Mouse (Mus musculus): ENCODE measurements at regions not wholly inside any gene's neighbourhood (a gene's known extent, or its start where the extent isn't known, plus 50 kb on each side); places are given as distances from the start of the nearest gene placed in this dataset.

- DNase-seq (ENCODE audit: low spot score): peak; percentile 26
Measured at GRCm38 (mm10) chr12:6211266-6211665, 835.8 kb upstream of the Klhl29 start.

DNA sequence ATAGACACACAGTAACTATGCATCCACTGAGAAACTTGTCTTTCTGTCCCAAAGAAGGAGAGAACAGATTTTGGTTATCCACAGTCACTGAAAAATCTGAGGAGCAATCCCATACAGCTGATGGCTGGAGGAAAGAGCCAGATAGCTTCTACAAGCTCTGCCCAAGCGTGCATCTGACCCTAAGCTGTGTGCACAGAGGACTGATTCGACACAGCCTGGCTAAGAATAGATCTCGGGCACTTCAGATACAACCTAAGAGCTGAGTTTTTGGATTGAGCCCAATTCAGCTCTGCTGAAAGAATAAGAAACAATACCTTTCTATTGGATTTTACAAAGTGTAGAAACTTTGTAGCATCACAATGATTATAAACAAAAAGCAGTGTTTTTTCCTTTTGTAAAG is 813.8 kb upstream of the Klhl29 start:
- DNase-seq (ENCODE audit: low spot score): no peak

GRCm38 (mm10) chr12:6168795-6169194 is 793.3 kb upstream of the Klhl29 start:
- DNase-seq (ENCODE audit: low spot score): no peak

DNA sequence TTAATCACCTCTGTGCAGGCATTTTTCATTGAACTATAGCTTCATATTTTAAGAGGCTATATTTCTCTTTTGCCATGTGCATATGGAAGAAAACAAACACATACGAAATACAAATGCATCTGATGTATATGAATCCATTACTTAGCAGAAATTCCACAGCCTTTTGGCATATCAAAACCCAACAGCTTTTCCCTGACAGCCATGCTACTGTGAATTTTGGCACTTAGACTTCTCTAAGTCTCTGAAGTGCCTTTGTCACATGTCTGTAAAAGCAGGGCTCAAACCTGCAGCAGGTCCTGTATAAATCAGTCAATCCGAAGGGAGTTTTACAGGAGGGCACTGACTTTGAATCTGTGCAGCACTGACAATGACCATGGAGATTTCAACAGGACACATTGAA is 778.8 kb upstream of the Klhl29 start:
- DNase-seq (ENCODE audit: low spot score): no peak

- no peak for DNase-seq (ENCODE audit: low spot score)
Measured at GRCm38 (mm10) chr12:6151476-6151875, 776.0 kb upstream of the Klhl29 start.

DNA sequence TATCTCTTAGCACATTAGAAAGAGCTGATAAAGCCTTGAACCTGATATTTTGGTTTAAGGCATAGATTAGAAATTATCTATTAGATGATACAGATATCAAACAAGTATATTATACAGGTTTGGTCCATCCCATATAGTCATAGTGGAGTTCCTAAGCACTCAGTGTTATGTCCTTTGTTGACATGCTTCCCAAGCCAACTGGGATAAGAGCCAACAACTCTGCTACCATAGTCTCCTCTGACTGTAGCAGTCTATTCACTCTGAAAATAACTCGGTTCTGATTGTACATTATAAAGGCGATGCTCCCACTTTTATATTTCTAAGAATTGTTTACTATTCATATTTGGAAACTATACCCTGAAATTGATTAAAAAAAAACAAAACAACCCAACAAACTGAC is 757.0 kb upstream of the Klhl29 start:
- no peak for DNase-seq (ENCODE audit: low spot score)

DNA sequence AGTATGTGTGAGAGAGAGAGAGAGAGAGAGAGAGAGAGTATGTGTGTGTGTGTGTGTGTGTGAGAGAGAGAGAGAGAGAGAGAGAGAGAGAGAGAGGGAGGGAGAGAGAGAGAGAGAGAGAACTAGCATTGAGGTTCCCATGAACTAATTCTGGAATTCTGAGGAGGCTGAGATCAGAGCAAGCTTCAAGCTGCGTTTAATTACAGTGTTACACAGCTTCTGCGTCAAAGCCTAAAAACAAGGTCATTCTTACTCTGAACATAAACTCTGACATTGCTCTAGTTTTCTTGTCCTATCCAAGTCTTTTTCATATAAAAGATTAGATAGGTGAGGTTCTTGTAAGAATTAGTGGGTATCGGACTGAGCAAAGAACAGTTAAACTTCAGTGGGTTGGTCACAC is 744.1 kb upstream of the Klhl29 start:
- no peak for DNase-seq (ENCODE audit: low spot score)

DNA sequence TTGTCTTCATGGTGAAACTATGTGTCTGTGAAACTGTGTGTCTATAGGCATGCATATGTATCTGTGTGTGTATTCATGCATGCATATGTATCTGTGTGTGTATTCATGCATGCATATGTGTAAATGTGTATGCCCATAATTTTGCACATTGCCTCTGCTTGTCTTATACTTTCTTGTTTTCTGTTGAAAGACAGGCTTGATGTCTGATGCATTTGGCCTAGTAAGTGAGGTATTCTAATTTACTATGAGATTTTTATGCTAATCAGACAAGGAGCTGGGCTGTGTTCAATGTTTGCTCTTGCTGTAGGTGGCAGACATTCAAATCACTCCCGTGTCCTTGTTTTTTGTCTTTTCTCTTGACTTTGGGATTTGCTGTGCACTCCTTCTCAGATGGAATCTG is 739.8 kb upstream of the Klhl29 start:
- DNase-seq (ENCODE audit: low spot score): no peak

- DNase-seq (ENCODE audit: low spot score): no peak
Measured at GRCm38 (mm10) chr12:6097295-6097694, 721.8 kb upstream of the Klhl29 start.

GRCm38 (mm10) chr12:6087627-6088350 is 712.3 kb upstream of the Klhl29 start:
- no peak for DNase-seq (ENCODE audit: low spot score)

DNA sequence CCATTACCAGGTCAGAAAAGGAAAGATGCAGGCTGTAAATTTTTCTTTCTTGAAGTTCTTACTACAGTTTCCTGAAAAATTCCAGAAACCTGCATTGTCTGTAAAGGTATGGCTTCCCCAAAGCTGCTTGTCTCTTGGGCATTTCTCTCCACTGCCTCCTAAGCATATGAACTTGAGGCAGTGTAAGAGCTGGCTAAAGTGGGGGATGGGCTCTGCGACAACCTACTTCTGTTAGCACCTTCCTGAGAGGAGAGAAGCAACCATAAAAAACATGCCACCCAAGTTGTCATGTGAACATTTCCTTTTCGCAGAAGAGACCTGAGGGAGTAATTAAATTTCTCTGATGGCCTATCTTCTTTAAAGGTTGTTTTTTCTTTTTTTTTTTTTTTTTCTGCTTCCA is 711.6 kb upstream of the Klhl29 start:
- no peak for DNase-seq (ENCODE audit: low spot score)

DNA sequence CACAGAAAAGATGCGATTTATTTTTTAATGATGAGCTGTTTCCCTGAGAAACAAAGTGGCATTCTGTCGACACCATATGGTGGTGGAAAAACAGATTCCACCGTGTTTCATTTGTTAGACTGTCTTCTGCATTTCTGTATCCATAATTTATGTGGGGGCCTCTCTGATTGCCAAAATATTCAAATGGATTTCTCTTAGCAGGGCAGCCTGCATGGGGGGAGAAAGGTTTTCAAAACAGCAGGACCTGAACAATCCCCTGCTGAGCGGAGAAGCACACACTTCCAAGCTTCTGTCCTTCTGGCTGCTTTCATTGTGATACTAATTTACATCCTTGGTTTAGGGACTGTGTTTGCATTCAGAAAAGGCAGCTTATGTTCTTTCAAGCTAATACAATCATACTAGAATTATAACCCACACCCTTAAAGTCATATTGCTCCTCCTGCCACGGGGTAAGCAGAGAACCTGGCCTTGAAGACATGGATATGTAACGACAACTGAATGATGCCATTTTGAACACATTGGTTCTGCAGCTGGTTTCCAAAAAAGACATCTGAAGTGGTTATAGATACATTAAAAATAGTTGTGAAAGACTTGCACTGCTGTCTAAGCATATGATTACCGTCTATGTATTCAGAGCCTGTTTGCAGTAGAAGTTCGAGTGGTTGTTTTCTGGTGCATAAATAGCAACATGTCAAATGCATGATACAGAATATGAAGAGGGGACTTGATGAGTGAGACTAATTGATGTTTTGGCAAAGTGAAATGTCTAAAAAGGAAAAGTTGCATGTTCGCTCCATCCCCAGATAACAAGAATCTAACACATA is 671.6 kb upstream of the Klhl29 start:
- peak; percentile 68 for DNase-seq (ENCODE audit: low spot score)

DNA sequence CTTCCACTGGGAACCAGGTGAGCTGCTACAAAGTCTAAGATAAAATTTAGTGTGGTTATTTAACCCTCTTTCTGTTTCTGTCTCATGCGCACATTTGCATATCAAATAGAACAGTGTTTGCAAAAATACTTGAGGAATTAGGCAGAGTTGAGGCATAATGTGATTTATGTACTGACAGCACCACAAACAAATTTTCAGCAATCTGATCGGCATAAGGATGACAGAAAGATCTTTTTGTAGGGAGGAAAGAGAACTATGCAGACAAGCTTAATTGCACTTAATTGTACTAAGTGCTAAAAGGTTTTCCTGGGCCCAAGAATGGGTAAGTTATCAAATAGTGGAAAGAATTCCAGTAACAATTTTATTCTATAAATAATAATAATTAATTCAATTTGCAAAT is 670.6 kb upstream of the Klhl29 start:
- DNase-seq (ENCODE audit: low spot score): no peak

- DNase-seq (ENCODE audit: low spot score): no peak
Measured at GRCm38 (mm10) chr12:6042326-6042725, 666.8 kb upstream of the Klhl29 start.

DNA sequence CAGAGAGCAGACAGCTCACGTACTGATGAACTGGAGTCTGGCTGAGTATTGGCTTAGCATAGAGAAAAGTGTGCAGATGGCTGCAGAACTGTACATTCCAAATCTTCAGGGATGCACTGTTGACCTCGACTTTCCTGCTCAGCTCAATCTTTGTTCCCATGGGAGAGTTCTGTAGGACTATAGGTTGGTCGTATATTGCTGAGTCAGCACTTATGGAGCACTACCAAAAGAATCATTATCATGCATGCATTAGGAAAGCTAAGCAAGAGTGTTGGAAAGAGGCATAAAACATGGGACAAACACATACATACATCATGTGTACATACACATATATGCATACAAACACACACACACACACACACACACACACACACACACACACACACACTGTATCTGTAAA is 648.6 kb upstream of the Klhl29 start:
- DNase-seq (ENCODE audit: low spot score): no peak

DNA sequence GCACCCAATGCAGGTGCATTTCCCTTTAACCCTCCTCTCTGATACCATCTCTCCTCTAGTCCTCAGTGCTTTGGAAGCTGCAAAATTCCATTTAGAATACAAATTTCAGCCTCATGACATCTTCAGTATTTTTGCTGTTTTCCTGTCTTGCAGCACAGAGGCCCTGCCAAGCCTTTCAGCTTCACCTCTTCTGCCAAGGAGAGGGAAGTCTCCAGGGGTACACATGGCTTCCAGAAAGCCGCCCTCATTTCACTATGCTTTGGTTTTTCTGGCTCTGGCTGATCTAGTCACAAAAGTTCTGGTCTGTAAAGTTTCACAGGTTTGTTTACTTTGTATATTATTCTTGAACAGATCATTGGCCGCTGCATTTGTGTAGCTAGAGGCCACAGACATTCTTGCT is 647.0 kb upstream of the Klhl29 start:
- no peak for DNase-seq (ENCODE audit: low spot score)

GRCm38 (mm10) chr12:6000961-6001360 is 625.5 kb upstream of the Klhl29 start:
- DNase-seq (ENCODE audit: low spot score): peak; percentile 16

- DNase-seq (ENCODE audit: low spot score): no peak
Measured at GRCm38 (mm10) chr12:5997366-5997765, 621.9 kb upstream of the Klhl29 start.

DNA sequence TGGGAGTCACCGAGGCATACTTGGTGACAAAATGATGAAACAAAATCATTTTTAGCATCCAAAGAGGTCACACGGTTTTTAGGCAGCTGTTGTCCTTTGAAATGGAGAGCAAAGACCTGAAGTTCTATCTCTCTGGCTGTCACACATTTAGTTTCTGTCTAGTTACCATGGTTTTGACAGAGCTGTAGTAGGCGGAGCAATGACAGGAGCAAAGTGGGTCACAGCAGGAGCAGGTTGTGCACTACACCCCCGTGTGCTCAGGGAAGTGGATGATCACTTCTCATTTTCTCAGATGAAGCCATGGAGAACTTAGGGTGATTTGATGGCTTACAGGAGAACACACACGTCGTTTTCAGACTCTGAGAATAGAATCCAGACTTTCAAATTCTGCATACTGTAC is 621.2 kb upstream of the Klhl29 start:
- no peak for DNase-seq (ENCODE audit: low spot score)

DNA sequence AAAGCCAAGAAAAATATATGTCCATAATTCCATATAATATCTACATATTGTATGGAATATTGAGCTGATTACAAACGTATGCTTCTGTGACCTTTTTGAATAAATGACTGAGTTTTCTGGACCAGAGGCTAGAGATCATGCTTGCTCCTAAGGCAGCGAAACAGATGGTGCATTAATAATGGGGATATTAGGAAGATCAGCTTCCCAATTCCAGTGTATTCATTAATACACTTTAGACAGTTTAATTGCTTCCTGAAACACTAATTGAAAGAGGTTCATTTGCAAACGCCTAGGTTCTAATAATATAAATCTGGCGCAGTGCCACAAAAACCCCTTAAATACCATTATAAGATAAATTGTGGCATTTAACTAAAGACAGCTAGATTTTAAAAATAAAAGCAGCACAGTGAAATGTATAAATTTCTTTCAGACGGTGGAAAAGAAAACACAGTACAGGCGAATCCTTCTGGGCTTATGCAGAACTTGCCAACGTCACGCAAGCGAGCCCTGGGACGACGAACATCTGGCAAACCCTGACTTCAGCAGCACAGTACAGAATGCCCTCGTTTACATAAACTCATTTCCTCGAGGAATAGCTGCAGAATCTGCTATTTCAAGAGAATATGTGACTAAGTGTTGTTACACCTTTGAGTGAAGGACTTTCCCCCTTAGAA is 608.6 kb upstream of the Klhl29 start:
- no peak for DNase-seq (ENCODE audit: low spot score)

GRCm38 (mm10) chr12:5982096-5982495 is 606.6 kb upstream of the Klhl29 start:
- no peak for DNase-seq (ENCODE audit: low spot score)

DNA sequence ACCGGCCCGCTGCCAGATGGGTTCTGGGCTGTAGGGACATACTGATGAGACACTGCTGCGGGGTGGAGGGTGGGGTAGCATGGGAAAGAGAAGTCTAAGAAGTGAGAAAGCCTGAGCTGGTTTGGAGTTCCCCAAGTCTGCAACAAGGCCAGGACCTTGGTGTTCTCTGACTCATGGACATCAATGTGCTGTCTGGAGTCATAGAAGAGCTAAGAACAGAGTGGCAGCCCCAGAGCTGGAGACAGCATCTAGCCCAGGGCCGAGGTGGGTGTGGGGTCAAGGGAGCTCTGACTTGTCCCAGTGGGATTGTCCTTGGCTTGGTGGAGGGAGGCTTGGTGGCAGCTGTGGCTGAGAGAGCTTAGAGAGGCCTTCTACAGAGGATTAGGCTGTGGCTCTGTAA is 600.4 kb upstream of the Klhl29 start:
- DNase-seq (ENCODE audit: low spot score): no peak

DNA sequence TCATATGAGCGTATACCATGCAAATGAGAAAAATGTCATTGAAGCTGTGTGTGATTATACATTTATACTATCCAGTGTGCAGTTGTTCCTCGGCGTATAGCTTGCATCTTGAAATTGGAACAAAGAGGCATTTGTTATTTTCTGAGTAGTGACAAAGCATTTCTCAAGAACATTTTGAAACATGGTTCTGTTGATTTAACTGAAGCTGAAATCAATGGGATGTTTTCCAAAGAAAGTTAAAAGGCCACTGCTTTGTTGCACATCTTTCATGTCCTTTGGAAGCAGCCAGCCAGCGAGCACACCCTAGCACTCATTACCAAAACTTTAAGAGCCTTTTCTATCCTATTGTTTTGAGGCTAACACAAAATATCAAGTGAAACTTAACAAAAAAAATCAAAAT is 594.1 kb upstream of the Klhl29 start:
- no peak for DNase-seq (ENCODE audit: low spot score)
